Mouse (Mus musculus) intestine, embryonic 15.5 days (tissue): ENCODE measurements around the gene Gm14139. TPM values are rescaled to one million over a fixed set of nuclear protein-coding genes. Genes with fewer than 3 reads are reported as not detected.

Experiments
- polyA plus RNA-seq: library from polyadenylated mRNA; unstranded; fragments of >200 nt; fragmentation: Nextera tagmentation; extraction: Ambion mirVana; gene quantifications from 2 replicates; pipeline ENCODE4 v1.2.1, GENCODE M21; 2015

Gene Gm14139
- polyA plus RNA-seq, 1 experiment from 2014 or later: not detected

Other genes starting within 250 kb of the Gm14139 start
- gene Zfp120, start 45.0 kb upstream of the Gm14139 start, polyA plus RNA-seq: 6.1 and 6.4 TPM in 2 replicates
- gene Gm10770, start 2.1 kb upstream of the Gm14139 start, polyA plus RNA-seq: not detected in 2 replicates
- 8.9 and 9.7 TPM in 2 replicates for gene Zfp937, start 36.3 kb downstream of the Gm14139 start, polyA plus RNA-seq
- gene Gm21994, start 73.8 kb downstream of the Gm14139 start, polyA plus RNA-seq: 5.0 and 5.5 TPM in 2 replicates
- gene Gm14124, start 75.8 kb downstream of the Gm14139 start, polyA plus RNA-seq: 0.11 TPM in 1 of 2 replicates, not detected in the other
- gene Gm10130, start 141.9 kb downstream of the Gm14139 start, polyA plus RNA-seq: 2.5 and 4.2 TPM in 2 replicates
- gene 3300002I08Rik, start 181.0 kb downstream of the Gm14139 start, polyA plus RNA-seq: 4.7 and 6.5 TPM in 2 replicates